Mouse (Mus musculus) lung, embryonic 14.5 days (tissue): ENCODE data around the gene Tnni3. TPM values are rescaled to one million over a fixed set of nuclear protein-coding genes. Genes with fewer than 3 reads are reported as not detected.
A peak's percentile ranks its signal among the peaks of the same experiment; 100 is the strongest.

Experiments
- ATAC-seq: fragments of 200-750 bp; cut with Nextera tagmentation; 2 replicates; pipeline ENCODE4 v1.8.0; 2017; ENCODE audit warnings: mild to moderate bottlenecking, moderate TSS enrichment, moderate library complexity; ENCODE audit not compliant: insufficient read depth
- DNase-seq: peaks from one replicate; pipeline ENCODE4 v3.0.0-alpha.2; 2015
- H3K27ac ChIP-seq: fragments of 300-500 bp; sonication (generic); 2 replicates; pipeline ENCODE4 v1.5.1; 2014; ENCODE audit warnings: low read depth, mild to moderate bottlenecking, moderate library complexity
- H3K27me3 ChIP-seq: fragments of 300-500 bp; sonication (generic); 2 replicates; pipeline ENCODE4 v1.6.1; 2014; ENCODE audit warnings: low read length, control low read depth; ENCODE audit not compliant: insufficient read depth
- H3K36me3 ChIP-seq: fragments of 300-500 bp; sonication (generic); 2 replicates; pipeline ENCODE4 v1.6.1; 2014; ENCODE audit warnings: control low read depth; ENCODE audit not compliant: insufficient read depth
- H3K4me1 ChIP-seq: fragments of 300-500 bp; sonication (generic); 2 replicates; pipeline ENCODE4 v1.6.1; 2014; ENCODE audit warnings: antibody characterized with exemption, control low read depth; ENCODE audit not compliant: insufficient read depth
- H3K4me2 ChIP-seq: fragments of 300-500 bp; sonication (generic); 2 replicates; pipeline ENCODE4 v1.6.1; 2014; ENCODE audit warnings: mild to moderate bottlenecking
- H3K4me3 ChIP-seq: fragments of 300-500 bp; sonication (generic); 2 replicates; pipeline ENCODE4 v1.5.1; 2014; ENCODE audit warnings: low read depth, low read length
- H3K9ac ChIP-seq: fragments of 300-500 bp; sonication (generic); 2 replicates; pipeline ENCODE4 v1.6.1; 2014
- H3K9me3 ChIP-seq: fragments of 300-500 bp; sonication (generic); 2 replicates; pipeline ENCODE4 v1.6.1; 2016; ENCODE audit warnings: low read depth, low read length, control low read depth
- CTCF ChIP-seq: IDR thresholded peaks from 2 replicates; pipeline ENCODE4 v1.5.1; 2016; ENCODE audit warnings: antibody characterized with exemption, low read depth
- WGBS: fragments of 180-500 bp; shearing (Covaris S2); extraction: QIAGEN DNeasy Blood & Tissue Kit; methylation state at CpG from one replicate; pipeline ENCODE4 v1.1.7; 2014; 5-methylcytosine and 5-hydroxymethylcytosine counted together
- polyA plus RNA-seq: library from polyadenylated mRNA; unstranded; fragments of >200 nt; fragmentation: Nextera tagmentation; extraction: Ambion mirVana; gene quantifications from 2 replicates; pipeline ENCODE4 v1.2.1, GENCODE M21; 2014

Gene Tnni3
- polyA plus RNA-seq, 1 experiment from 2014 or later: 5.3 TPM

DNA sequence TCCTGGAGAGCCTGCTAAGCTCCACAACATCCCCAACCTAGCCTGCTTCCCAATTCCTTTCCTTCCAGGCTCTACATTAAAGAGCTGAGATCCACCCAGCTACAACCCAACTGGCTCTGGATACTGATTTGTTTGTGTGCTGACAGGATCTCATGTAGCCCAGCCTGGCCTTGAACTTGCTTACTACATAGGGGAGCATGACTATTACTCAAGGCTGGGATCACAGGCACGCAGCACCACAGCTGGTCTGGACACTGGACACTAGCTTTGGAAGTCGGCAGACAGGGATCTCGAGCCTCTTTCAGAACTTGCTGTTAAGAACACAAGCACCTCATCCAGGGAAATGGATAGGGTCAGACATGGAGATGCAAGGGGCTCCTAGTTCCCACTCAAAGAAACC, 27.6 kb downstream of the Tnni3 start:
- 91% methylated on average over 3 of the region's 3 CpGs for WGBS
- no peak overlapping the region for H3K9ac ChIP-seq
- no peak overlapping the region for H3K4me3 ChIP-seq
- H3K36me3 ChIP-seq: peaks cover 49% of the 10 kb centered on the region
- peaks cover 12% of the 10 kb centered on the region for H3K4me1 ChIP-seq
- H3K27ac ChIP-seq: no peak overlapping the region
- no peaks in the 10 kb centered on the region for H3K27me3 ChIP-seq
- no peaks in the 10 kb centered on the region for H3K9me3 ChIP-seq
- H3K4me2 ChIP-seq: no peak overlapping the region
- DNase-seq (no peak), ATAC-seq (no peak)
- TF ChIP-seq CTCF: no peak

DNA sequence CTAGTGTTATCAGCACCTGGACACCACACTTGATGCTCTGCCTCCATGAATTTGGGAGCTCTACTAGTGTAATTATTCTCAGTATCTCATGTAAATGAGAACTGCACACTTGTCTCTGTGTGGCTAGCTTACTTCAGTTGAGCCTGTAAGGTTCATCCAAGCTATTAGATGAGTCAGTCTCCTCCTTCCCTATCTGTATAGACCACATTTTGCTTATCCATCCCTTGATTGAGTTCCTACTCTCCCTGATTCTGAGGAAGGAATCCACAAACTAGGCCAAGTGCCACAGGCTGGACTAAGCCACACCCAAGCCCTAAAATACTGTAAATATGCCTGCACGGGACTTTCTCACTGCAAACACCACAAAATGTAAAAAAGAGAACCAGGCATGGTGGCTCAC, 30.0 kb downstream of the Tnni3 start:
- peaks cover 59% of the 10 kb centered on the region for H3K36me3 ChIP-seq
- WGBS: 75% methylated on average over 1 of the region's 1 CpGs
- no peaks in the 10 kb centered on the region for H3K9me3 ChIP-seq
- no peak for TF ChIP-seq CTCF
- ATAC-seq (no peak), DNase-seq (no peak)
- H3K4me2 ChIP-seq: no peak overlapping the region
- peaks cover 5% of the 10 kb centered on the region; the same call in 1 of the 2 replicates for H3K4me1 ChIP-seq
- H3K27me3 ChIP-seq: no peaks in the 10 kb centered on the region
- H3K27ac ChIP-seq: no peak overlapping the region
- H3K9ac ChIP-seq: no peak overlapping the region
- H3K4me3 ChIP-seq: no peak overlapping the region

DNA sequence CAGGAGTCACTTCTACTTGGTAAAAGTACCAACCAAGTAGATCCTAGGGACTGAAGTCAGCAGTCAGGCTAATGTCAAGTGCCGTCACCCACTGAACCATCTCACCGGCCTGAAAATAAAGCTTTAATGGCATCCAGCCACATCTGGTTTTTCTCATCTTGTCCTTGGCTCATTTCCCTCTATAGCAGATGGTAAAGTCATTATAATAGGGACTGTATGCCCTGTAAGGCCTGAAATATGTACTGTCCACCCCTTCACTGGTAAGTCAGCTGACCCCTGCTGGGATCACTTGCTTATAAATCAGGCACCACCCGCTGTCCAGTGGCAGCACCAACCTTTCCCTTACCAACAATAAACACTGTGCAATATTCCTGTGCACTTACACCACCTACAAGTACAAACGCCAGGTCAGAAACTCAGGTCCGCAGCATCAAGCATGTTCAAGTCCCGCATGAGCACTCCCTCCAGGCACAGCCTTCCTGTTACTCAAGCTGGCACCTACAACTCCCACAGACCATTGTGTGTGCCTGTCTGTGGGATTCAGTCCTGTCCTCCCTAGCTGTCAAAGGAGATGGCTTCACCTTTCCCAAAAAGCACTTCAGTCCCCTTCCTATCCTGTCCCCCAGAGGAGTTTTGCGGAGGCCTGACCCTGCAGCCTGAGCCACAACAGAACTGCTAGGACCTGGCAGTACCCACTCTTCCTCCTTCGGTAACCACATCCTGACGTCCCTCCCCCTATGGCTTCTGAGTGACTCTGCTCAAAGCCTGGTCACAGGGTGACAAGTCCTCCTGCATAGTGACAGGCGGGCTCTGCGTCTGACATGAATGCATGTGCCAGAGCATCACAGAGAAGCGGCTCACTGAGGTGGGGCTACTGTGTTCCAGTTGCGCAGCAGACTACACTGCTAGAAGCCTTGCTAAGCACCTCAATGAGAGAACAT, 31.5 kb downstream of the Tnni3 start:
- no peak; the same call in 1 of the 2 replicates for ATAC-seq
- DNase-seq: peak; percentile 37
- H3K27ac ChIP-seq: no peak overlapping the region
- no peaks in the 10 kb centered on the region for H3K9me3 ChIP-seq
- no peaks in the 10 kb centered on the region for H3K27me3 ChIP-seq
- WGBS: 82% methylated on average over 13 of the region's 13 CpGs
- no peak overlapping the region for H3K4me3 ChIP-seq
- H3K4me1 ChIP-seq: no peaks in the 10 kb centered on the region
- no peak for TF ChIP-seq CTCF
- H3K9ac ChIP-seq: no peak overlapping the region; the same call in 1 of the 2 replicates
- no peak overlapping the region for H3K4me2 ChIP-seq
- peaks cover 71% of the 10 kb centered on the region for H3K36me3 ChIP-seq

DNA sequence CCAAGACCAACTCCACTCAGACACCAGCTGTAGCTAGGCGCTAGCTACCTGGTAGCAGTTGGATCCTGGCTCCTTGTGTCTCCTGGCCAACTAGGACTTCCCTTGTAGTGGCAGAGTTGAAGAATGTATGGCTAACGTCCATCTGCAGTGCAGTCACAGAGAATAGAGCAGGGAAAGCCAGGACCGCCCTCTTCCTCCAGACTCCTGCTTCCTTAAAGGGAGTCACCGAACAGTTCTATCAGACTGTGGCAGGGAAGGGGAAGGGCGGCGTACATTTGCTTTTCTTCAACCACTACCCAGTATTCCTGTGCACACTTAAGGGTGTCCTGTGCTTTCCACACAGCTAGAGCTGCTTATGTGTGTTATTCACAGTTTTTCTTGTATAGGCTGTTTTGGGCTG, 32.7 kb downstream of the Tnni3 start:
- no peak for DNase-seq

DNA sequence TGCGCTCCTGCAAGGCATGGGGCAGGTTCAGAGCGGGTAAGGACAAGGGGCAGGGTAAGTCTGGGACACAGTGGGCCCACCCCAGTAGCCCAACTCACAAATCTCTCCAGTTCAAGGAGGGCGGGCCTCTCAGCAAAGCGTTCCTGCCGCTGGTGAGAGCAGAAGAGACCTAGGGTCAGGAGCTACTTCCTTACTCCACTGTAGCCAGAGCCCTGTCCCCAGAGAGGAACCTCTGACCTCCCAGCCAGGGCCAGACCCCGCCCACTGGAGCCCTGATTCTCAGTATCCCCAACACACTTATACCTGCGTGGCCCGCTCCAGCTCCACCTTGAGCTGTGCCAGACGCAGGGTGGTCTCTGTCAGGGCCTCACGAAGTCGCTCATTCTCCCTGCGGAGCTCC, 41.7 kb downstream of the Tnni3 start:
- no peak for DNase-seq
- TF ChIP-seq CTCF: no peak
- H3K4me3 ChIP-seq: no peak overlapping the region
- no peak overlapping the region for H3K9ac ChIP-seq
- H3K36me3 ChIP-seq: peaks cover 64% of the 10 kb centered on the region
- no peak for ATAC-seq
- no peaks in the 10 kb centered on the region for H3K9me3 ChIP-seq
- H3K4me1 ChIP-seq: peaks cover 6% of the 10 kb centered on the region
- H3K27me3 ChIP-seq: no peaks in the 10 kb centered on the region
- WGBS: 82% methylated on average over 12 of the region's 12 CpGs
- no peak overlapping the region for H3K27ac ChIP-seq
- no peak overlapping the region for H3K4me2 ChIP-seq

More for the DNA sequence above, 32.7 kb downstream of the Tnni3 start:
- Histone ChIP-seq H3K36me3 (peaks cover 70% of the 10 kb centered on the region), H3K27ac (no peak overlapping the region), H3K4me3 (no peak overlapping the region), H3K4me1 (no peaks in the 10 kb centered on the region), H3K27me3 (no peaks in the 10 kb centered on the region), H3K4me2 (no peak overlapping the region), H3K9me3 (no peaks in the 10 kb centered on the region), H3K9ac (no peak overlapping the region)
- no peak for ATAC-seq
- WGBS: 75% methylated on average over 6 of the region's 6 CpGs
- TF ChIP-seq CTCF: no peak

DNA sequence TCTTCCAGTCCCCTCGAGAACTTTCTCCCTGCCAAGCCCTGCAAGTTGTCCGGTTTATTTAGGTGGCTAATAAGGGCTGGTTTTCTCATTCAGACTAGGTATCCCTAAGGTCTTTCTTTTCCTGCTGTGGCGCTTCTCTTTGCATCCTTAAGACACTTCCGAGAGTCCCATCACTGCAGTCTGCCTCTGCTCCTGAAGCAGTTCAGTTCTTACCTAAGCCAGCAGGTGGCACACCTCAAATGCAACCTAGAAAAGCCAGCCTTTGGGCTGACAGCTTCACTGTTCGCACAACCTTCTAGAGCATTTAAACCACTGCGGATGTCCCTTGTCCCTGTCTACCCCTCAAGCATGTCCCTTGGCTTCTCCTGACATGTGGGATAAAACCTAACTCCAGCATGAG, 44.4 kb downstream of the Tnni3 start:
- Histone ChIP-seq H3K9ac (no peak overlapping the region), H3K36me3 (peaks cover 40% of the 10 kb centered on the region), H3K27ac (peak overlapping the region; percentile 95; the same call in 1 of the 2 replicates), H3K4me2 (peak overlapping the region; percentile 88), H3K4me3 (no peak overlapping the region), H3K27me3 (no peaks in the 10 kb centered on the region), H3K4me1 (peaks cover 6% of the 10 kb centered on the region), H3K9me3 (no peaks in the 10 kb centered on the region)
- no peak for ATAC-seq
- 19% methylated on average over 6 of the region's 6 CpGs for WGBS
- TF ChIP-seq CTCF: peak; percentile 74
- DNase-seq: peak; percentile 72

DNA sequence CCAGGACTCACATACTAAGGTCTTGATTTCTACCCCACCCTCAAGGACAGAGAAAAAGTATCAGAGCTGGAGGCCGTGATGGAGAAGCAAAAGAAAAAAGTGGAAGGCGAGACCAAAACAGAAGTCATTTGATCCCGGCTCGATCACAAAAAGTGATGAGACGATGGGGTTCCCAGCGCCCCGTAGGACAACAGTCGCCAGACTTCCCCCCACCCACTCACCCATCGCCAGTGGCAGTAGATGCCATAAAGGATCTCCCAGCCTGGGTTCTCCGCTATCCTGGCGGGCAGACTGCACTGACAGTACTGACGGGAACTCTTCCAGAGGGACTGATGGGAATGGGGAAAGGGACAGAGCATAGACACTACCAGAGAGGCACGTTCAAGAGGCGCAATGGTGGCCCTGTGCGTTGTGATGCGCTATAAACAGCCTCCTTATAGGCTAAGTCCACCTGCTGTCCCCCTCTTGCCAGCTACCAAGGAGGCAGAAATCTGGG, 45.2 kb downstream of the Tnni3 start:
- TF ChIP-seq CTCF: no peak
- DNase-seq: peak; percentile 24
- Histone ChIP-seq H3K36me3 (peaks cover 32% of the 10 kb centered on the region), H3K9ac (peak overlapping the region; percentile 56), H3K4me3 (peak overlapping the region; percentile 47), H3K27ac (peak overlapping the region; percentile 95), H3K4me2 (peak overlapping the region; percentile 88), H3K27me3 (peaks cover 4% of the 10 kb centered on the region), H3K9me3 (no peaks in the 10 kb centered on the region), H3K4me1 (peaks cover 6% of the 10 kb centered on the region)
- WGBS: 2% methylated on average over 16 of the region's 16 CpGs
- ATAC-seq: peak; percentile 7; the same call in 1 of the 2 replicates
